Mouse (Mus musculus) gastrocnemius, postnatal 10 days (tissue): Measurements from ENCODE around the gene Gm21985. TPM values are rescaled to one million over a fixed set of nuclear protein-coding genes. Genes with fewer than 3 reads are reported as not detected.

Source experiments
- DNase-seq: peaks from one replicate; pipeline ENCODE4 v3.0.0; 2021; ENCODE audit warnings: mixed read lengths
- long read RNA-seq, 2 experiments: library from polyadenylated mRNA; stranded (forward); transcript quantifications; one replicate each; pipeline ENCODE4 v2.0.0; 2021
- total RNA-seq, 2 experiments: library from RNA; stranded (reverse); gene quantifications; 2 replicates each; pipeline ENCODE4 v1.2.3; 2021

The Gm21985 gene
- total RNA-seq = under 1 TPM in 1 of 2 experiments, not detected in 1; 0.18 TPM
- long read RNA-seq, experiment 1, partial matches to known transcripts = 0 of 2 reads
- long read RNA-seq, experiment 1, other reads (novel, unspliced or antisense) = 2 of 2 reads
- long read RNA-seq, experiment 2 = 0 reads

DNA sequence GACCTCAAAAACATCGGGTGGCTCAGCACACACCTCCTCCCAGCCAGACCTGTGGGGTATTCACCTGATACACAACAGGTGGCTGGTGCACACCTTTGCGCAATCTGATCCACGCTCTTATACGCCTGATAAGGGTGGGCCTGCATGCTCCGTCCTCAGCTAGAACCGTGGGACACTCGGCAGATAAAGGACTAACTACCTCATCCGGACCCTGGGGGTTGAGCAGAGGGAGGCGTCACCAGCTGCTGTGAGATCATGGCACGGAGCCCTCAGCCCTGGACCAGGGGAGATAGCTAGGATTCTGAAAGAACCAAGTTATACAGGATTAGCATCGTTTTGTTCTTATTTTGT, at the start of gene Gm21985:
Gene Gm21985 (plus strand): TSS at position 73 of the 351 bp plus-strand sequence.
- peak; percentile 74 for DNase-seq

DNA sequence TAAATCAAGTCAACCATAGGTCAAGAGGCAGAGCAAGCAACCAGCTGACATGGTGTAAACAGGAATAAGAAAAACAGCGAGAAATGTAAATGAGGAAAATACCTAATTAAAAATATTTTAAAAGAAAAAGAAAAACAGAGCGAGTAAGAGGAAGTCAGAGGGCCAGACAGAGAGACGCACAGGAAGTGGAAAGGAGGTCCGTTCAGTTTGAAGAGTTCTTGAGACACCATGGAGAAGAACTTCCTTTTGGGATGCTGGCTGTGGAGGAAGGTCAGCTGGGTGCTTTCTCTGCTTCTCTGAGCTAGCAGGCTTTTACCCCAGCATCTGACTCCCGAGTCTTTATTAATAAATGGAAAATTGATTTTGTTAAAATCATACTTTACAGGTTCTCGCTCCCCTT, 48.5 kb upstream of the Gm21985 start:
- DNase-seq = no peak

DNA sequence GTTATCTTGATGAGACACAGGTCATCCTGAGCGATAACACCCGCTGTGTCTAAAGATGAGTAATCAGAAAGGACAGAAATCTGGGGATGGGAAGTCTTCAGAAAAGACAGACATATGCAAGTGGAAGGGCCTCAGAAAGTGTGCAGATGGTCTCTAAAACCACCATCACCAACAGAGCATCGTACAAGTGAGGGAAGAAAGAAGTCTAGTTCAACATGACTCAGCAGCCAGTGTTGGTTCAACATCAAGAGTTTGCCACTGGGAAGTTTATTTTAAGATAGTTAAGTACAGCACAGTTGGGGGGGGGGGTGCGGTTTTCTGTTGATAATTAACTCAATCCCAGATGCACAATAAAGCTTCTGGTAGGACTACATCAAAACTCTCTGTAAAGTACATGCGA, 45.2 kb upstream of the Gm21985 start:
- DNase-seq = no peak

DNA sequence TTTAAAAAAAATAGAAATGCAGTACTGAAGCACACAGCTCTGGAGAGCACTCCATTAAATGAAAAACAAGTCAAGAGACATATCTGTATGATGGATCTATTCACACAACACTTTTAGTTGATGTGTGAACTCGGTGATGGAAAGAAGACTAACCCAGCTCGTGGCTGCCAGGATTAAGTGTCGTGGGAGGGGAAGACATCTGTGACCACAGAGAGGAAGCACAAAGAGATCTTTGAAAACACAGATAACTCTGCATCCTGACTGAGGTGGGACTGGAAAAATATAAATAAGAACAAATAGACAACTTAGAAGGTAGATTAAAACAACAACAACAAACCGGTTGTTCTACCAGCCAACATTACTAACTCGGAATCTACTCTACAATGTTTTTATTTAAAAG, 43.5 kb upstream of the Gm21985 start:
- DNase-seq = no peak

DNA sequence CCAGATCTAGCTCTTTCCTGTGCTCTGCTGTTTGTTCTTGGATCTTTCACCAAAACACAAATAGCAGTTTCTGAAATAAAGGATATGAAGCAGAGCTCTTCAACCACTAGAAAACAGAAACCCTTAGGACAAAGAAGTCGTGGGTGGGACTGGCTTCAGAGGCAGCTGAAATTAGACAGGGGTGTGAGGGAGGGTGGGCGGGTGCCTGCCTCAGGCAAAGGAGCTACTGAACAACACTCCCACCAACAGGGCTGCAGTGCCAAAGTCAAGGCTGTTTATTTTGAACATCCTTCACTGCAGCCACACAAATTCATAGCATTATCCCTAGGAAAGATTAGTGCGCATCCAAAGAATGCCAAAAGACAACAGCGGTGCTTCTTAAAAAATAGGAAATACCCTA, 41.8 kb upstream of the Gm21985 start:
- no peak for DNase-seq

DNA sequence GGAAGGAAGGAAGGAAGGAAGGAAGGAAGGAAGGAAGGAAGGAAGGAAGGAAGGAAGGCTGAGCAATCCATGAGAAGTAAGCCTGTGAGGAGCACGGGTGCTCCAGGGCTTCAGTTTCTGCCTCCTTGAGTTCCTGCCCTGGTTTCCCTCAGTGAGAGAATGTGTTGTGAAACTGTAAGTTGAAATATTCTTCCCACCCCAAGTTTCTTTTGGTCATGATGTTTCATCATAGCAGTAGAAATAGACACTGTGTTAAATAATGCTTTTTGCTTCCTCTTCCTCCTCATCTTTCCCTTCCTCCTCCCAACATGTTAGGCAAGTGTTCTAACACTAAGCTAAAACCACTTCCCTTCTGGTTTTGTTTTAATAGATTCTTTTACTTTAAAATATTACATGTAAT, 33.5 kb upstream of the Gm21985 start:
- no peak for DNase-seq

DNA sequence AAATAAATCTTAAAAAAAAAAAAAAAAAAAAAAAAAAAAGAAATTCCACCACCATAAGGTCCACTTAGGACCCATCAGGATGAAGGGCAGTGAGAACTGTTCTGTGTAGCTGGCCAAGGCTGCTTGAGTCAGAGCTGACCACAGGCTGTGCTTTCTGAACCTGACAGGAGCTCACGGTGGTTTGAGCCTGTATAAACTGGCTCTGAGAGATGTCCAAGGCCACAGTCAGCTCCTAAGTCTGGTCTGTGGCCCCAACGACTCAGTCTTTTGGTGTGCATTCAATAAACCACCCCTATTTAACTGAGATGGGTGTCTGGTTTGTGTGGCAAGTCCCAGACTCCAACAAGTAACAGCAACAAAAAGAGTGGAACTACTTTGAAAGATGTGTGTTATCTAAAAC, 29.5 kb upstream of the Gm21985 start:
- no peak for DNase-seq

DNA sequence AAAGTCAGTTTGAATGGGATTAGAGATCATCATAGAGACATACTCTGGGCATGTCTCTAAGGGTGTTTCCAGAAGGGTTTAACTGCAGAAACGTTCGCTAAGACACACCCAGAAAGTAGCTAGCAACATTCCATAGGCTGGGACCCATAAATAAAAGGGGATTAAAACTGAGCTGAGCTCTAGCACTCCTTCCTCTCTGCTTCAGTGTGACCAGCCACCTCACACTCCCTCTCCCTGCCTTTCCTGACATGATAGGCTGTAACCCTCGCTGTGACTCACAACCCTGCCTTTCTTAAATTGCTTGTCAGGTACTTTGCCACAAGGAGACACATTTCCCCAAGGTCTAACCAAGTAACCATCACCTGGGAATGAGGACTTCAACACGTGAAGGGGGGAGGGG, 28.1 kb upstream of the Gm21985 start:
- DNase-seq = no peak

DNA sequence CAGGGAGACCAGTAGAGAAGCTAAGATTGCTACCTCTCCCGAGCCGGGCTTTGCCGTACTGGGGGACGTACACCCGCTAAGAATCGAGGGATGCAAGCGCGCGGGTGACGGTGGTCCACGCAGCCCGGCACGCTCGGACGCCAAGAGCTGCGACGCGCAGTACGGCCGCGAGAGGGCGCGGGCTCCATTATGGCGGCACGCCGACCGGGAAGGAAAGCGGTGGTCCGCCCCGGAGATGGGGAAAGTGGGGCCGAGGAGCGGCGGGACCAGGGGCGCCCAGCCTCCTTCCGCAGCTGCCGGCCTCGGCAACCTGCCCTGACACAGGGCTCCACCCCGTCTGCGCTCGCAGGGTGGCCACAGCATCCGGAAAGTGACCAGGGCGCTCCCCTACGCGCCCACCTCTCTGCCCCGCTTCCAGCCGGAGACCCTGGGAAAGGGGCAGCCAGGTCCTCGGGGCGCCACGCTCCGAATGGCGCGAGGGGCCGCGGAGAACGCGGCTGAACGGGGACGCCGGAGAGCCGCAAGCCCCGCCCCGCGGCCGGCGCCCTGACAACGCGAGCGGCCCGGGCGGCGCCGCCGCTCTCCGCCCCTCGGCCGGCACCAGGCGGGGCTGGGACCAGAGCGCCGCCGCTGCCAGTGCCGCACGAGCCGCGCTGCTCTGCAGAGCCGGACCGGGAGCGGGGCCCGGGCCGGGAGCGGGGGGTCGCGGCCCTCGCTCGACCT, 26.7 kb upstream of the Gm21985 start, which contains the start of gene Lpcat4:
Gene Lpcat4 (plus strand): TSS at position 257 of the 723 bp plus-strand sequence.
- peak; percentile 91 for DNase-seq

DNA sequence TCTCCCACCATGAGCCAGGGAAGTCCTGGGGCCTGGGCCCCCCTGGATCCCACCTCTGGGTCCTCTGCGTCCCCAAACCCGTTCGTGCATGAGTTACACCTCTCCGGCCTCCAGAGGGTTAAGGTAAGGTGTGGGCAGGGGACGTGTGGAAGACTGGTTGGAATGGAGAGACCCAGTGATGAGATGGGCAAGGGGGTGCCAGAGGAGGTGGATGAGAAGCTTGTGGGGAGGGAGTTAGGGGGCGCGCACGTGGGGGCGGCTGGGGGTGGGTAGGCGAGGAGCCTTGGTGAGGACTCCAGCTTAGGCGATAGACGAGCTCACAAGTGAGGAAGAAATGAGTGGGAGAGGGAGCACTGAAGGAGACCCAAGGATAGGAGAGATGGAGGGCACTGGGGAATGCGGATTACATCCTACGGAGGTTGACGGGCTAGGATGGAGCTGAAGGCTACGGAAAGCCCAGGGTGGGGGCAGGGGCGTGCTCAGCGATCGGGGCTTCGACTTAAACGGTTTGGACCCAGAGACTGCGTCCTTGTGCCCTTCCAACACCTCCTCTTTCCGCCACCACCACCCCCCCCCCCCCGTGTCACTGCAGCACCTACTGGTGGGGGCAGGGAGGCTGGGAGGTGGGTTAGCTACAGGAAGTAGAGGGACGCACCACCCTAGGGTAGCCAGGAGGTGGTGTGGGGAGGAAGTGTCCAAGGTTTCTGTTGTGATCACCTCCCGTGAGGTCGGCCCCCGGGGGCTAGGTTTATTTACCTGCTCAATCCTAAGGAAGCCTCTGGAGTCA, 26.0 kb upstream of the Gm21985 start:
- no peak for DNase-seq

DNA sequence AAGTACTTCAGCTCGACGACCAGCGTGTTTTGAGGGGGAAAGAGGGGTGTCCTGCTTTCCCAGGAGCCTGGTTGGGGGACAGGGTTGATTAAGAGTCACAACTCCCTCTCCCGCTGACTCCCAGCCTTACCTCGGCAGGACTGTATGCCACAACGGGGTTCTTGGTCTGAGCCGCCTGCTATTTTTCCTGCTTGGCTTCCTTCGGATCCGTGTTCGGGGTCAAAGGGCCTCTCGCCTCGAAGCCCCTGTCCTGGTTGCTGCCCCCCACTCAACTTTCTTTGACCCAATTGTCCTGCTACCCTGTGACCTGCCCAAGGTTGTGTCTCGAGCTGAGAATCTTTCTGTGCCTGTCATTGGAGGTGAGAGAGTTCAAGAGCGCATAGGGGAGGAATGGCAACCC, 24.3 kb upstream of the Gm21985 start:
- no peak for DNase-seq

DNA sequence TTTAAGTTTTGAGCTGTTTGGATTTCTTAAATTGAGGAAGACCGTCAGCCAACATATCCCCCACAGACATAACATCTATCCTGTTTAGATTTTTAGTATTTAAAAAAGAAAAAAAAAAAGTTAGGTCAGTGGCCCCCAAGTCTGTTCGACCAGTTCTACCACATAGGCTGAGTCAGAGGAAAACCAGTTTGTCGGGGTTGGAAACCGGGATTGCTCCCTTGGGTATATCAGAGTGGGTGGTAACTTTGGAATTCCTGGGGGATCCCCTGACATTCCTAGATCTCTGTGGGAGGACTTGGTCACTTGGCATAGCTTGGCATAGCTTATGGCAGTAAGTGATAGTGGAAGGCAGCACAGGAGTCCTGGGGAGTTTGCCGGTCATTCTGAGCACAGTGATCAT, 20.8 kb upstream of the Gm21985 start:
- DNase-seq = no peak

DNA sequence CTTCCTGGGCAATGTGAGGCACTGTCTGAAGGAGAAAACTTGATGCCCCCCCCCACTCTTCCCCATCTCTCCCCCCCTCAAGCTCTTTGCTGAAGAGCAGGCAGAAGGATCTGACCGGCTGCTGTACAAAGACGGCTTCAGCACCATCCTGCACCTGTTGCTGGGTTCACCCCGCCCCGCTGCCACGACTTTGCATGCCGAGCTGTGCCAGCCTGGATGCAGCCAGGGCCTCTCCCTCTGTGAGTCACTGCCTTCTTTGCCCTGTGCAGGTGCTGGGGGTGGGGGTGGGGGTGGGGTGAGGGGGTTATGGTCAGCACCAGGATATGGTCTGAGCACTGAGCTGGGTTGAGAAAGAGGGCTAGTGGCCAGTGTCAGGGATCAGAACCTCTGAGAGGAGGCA, 19.9 kb upstream of the Gm21985 start:
- DNase-seq = no peak

DNA sequence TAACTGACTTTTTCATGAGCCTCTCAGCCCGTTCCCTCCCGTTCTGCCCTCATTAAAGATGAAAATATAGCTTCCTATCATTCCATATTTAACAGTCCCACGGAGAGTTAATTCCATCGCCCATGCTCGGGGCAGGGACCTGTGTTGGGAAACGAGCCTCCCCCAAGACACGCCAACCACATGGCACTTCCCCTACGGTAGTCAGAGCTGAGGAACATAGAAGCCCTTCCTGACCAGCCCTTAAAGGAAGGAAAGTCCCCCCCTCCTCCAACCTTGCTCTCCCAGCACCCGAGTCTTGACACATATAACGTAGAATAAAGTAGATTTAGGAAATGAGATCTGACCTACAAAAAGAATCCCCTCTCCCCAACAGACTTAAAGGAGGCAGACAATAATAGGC, 18.8 kb upstream of the Gm21985 start:
- DNase-seq = no peak

DNA sequence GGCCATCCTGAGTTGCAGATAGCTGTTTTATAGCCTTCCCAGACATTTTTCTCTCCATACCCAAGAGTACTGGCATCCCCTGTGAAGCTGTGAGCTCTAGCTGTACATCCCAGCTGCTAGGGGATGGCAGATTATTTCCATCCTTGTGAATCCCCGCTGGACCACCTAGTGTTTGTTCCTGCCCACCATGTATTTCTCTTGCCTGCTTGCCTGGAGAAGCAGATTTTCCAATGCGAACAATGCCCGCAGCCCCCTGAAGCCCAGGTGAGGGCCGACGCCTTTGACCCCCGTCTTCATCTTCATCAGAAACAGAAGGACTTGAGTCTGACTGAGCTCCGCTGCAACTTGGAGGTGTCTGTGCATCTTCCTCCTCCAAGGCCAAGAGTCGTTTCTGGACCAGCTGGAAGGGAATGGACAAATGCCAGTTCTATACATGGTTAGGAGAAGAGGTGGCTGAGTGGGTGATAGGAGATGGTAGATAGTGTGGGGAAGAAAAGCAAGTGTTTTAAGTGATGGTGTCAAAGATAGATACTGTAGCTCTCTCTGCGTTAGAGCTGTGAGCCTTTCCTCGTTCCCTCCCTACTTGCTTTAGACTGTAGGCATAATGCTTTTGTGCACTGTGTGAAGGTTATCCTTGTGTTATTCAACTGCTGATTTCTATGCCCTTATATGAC, 16.2 kb upstream of the Gm21985 start:
- DNase-seq = no peak

DNA sequence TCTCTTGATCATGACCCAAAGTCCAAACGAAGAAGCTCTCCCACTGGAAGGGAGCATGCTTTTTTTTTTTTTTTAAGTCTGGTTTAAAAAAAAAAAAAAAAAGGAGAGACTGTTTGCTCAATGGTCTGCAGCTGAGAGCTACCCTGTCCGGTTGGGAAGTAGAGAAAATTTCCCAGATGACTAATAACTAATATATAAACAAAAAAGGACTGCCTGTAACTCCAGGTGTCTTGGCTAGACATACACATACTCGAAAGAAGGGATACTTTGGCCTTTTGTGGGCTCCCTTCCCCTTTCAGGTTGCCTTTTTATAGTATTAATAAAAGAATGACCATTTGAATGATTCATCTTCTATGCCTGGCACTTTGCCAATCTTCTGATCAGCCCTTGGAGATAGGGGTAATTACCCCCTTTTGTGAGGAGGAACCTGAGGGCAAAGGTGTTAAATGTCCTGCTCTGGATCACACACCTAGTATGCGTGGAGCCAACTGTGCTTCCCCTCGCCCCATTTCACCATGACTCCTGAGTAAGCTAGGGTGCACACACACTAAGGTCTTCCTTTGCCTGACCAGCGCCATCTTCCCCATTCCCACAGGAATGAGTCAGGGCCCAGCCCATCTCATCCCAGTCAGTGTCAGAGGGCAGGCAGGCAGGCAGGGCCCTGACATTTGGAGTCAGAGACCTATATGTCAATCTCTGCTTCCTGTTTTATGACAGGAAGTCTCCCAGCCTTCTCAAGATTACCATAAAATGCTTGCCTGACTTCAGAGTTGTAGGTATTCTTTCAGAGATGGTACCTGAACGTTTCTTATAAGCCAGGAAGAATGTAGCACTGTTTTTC, 11.2 kb upstream of the Gm21985 start:
- no peak for DNase-seq

DNA sequence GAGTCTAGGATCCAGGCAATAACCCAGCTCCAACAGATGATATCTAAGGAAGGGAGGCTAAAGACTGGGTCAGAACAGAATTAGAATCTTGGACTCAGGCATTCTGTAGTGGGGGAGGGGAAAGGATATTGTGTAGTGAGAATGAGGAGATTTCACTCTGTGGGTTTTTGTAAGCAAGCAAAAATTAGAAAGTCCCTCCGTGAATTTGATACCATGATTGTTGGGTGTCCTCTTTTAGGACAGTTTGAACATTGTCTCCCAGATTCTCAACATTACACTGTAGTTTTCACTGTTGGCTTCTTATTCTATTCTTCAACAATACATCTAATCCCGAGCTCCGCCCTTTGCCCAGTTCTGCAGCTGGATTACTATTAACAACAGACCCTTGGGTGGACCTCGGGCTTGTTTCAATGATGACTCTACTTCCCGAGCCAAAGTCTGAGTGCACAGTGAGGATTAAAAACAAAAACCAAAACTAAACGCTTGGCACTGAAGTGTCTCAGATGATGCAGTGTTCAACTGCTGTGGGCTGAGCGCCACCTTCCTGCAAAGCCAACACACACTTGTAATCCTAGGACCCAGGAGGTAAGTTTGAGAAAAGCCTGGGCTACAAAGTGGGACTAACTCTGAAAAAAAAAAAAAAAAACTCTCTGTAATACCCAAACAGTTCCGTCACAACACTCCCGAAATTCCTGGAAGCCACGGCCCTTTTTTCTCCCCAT, 6.7 kb upstream of the Gm21985 start, which contains the start of gene Nutm1:
Gene Nutm1 (minus strand): TSS at position 51 of the 722 bp plus-strand sequence.
- peak; percentile 30 for DNase-seq

DNA sequence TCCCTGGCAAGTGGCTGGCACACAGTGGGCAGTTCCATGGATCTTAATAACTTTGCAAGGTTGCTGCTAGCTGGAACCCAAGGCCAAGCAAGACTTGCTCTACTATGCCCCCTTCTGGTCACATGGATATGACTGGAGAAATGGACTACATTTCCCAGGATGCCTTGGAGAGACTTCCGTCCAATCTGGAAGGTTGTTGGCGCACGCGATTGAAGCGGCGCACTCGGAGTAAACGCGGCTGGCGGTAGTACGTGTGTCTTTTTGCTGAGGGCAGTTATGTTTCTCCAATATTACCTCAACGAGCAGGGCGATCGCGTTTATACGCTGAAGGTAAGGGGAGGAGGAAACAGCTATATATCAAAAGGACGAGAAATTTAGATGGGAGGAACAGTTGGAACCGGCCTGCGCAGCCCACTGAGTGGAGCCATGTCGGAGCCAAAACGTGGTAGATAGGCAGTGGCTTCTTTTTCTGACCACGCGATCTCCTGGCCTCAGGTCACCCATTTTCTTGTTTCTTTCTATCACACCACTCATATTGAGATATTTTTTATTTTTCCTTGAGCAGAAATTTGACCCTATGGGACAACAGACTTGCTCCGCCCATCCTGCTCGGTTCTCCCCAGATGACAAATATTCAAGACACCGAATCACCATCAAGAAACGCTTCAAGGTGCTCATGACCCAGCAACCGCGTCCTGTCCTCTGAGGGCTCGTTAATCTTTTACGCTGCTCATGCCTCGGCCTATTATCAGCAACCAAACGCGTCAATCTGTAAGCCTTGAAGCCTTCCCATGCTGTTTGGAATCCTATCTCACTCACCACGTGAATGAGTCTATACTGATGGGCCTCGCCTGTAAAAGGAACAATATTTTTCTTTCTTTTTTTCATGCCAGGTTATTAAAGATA, 4.1 kb upstream of the Gm21985 start, which contains the start of gene Nop10:
Gene Nop10 (plus strand): TSS at position 179 of the 906 bp plus-strand sequence.
- peak; percentile 70 for DNase-seq

DNA sequence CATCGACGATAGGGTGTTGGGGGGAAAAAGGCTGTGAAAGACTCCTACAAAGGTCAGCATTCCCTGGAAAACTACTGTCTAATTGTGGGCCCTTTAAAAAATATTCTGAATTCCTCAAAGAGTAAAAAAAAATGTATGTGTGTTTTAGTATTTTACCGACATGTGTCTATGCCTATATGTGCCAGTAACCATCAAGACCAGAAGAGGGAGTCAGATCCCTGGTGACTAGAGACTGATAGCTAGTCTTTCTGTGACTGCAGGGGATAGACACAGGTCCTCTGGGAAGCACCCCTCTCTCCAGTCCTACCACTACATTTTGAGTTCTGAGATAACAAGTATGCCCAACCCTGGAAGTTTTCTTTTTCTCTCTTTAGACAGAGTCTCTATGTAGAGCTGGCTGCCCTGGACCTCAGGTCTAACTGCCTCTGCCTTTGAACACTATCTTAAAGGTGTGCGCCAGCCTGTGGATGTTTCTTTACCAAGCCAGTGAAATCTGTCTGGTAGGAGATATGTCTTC, 3.3 kb upstream of the Gm21985 start:
- DNase-seq = no peak

DNA sequence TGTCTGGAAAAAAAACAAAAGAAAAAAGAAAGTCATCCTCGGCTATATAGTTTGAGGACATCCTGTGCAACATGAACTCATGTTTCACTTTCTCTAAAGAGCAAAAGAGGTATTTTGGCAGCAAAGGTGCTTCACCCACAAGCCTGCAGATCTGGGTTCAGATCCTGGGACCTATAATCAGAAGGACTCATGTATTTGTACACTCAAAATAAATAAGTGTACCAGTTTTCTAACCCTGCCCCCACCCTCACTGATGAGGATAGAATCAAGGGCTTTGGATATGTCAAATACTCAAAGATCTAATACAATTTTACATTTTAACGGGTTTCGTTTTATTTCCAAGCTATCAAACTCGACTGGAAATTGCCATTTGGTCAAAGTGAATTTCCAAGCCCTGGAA, 1.8 kb upstream of the Gm21985 start:
- DNase-seq = no peak
